Mouse (Mus musculus): ENCODE measurements around the gene Dda1.

DNA sequence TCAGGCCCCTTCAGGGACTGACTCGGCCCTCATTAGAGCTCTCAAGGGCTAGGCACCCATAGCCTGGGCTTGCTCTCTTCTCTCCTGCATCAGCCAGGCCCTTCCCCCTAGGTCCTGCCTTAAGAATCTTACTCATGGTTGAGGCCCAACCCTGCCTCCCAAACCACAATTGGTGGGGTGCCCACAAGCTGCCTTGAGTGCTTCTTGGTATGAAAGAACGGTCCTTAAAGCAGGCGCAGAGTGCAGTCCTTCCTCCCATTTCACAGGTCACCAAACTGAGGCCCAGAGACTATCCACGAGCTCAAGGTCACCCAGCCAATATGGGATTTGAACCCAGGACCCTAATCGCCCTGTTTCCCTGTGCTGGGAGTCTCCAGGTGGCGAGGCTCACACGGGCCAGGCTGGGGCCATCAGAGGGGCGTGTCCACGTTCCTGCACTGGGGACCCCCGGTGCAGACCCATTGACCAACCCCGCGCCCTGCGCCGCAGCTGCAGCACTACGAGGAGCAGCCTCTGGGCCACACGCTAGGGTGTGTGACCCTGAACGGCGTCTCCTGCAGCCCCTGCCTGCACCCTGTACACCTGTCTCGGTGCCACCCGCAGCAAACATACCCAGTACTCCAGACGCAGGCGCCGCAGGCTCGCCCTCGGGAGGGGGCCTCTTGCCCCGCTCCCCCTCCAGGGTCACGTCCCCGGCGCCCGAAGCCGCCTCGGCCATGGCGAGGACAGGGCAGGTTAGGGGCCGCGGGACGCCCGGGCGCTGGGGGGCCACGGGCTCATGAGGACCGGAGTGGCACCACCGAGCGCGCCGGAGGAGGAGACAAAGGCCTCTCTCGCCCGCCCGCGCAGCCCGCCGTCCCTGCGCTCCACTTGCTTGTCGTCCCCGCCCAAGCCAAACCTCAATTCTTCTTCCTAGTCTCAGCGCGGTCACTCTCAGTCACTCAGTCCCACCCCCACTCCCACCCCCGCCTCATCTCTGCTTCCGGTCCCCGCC lies 16.4 kb downstream of the Dda1 start, which contains the start of gene Ano8:
- TF ChIP-seq CTCF (IDR thresholded peaks at IDR 0.05; ENCODE audit: extremely low read depth, insufficient read depth, insufficient read length, insufficient replicate concordance) = no peak
- no peak for TF ChIP-seq POLR2A (IDR thresholded peaks at IDR 0.05; ENCODE audit: low read depth, low read length)
